Mouse (Mus musculus): ENCODE results near the gene Rsad1. TPM values are rescaled to one million over a fixed set of nuclear protein-coding genes. Genes with fewer than 3 reads are reported as not detected.

Gene Rsad1
- polyA plus RNA-seq (2015; fragmentation: Nextera tagmentation; extraction: Ambion mirVana), result 4.4 and 5.5 TPM in 2 replicates

GRCm38 (mm10) chr11:94548888-94549690 is at the start of gene Rsad1:
Gene Rsad1 (minus strand): TSS chr11:94549255.
- 5% methylated on average over 48 of the region's 49 CpGs for WGBS
- Histone ChIP-seq H3K27me3 (no peaks in the 10 kb centered on the region), H3K9me3 (0 out of 2 replicates have a peak, but pooled peaks cover 5% of the 10 kb centered on the region), H3K4me3 (replicated peaks) (peak within 1 kb of the TSS; percentile 60), H3K27ac (peak within 1 kb of the TSS; percentile 80), H3K4me1 (replicated peaks) (peaks cover 15% of the 10 kb centered on the region), H3K4me2 (replicated peaks) (peak within 1 kb of the TSS; percentile 85), H3K9ac (replicated peaks) (peak within 1 kb of the TSS; percentile 71), H3K36me3 (no peaks in the 10 kb centered on the region)
- peak; percentile 95 for ATAC-seq

GRCm38 (mm10) chr11:94598437-94599120 is 49.5 kb upstream of the Rsad1 start:
- no peak for ATAC-seq
- H3K4me2 ChIP-seq (replicated peaks), result no peak overlapping the region
- whole genome bisulfite sequencing, result 81% methylated on average over 6 of the region's 6 CpGs
- H3K27ac ChIP-seq, result no peak overlapping the region
- no peaks in the 10 kb centered on the region for H3K36me3 ChIP-seq
- H3K9ac ChIP-seq (replicated peaks), result no peak overlapping the region
- H3K4me3 ChIP-seq (replicated peaks), result no peak overlapping the region
- H3K9me3 ChIP-seq, result no peaks in the 10 kb centered on the region
- H3K27me3 ChIP-seq, result peaks cover 6% of the 10 kb centered on the region; the same call in 1 of the 2 replicates
- H3K4me1 ChIP-seq (replicated peaks), result peaks cover 10% of the 10 kb centered on the region

GRCm38 (mm10) chr11:94597319-94597718 is 48.3 kb upstream of the Rsad1 start:
- H3K4me2 ChIP-seq (replicated peaks), result no peak overlapping the region
- no peak for ATAC-seq
- 93% methylated on average over 4 of the region's 4 CpGs for WGBS
- H3K4me3 ChIP-seq (replicated peaks), result no peak overlapping the region
- no peaks in the 10 kb centered on the region for H3K36me3 ChIP-seq
- H3K4me1 ChIP-seq (replicated peaks), result peaks cover 10% of the 10 kb centered on the region
- H3K9ac ChIP-seq (replicated peaks), result no peak overlapping the region
- H3K9me3 ChIP-seq, result no peaks in the 10 kb centered on the region
- no peak overlapping the region for H3K27ac ChIP-seq
- peaks cover 4% of the 10 kb centered on the region; the same call in 1 of the 2 replicates for H3K27me3 ChIP-seq

- no peak overlapping the region for H3K9ac ChIP-seq (replicated peaks)
- no peaks in the 10 kb centered on the region for H3K9me3 ChIP-seq
- ATAC-seq, result no peak
- WGBS, result 71% methylated on average over 7 of the region's 7 CpGs
- no peaks in the 10 kb centered on the region for H3K27me3 ChIP-seq
- no peaks in the 10 kb centered on the region for H3K36me3 ChIP-seq
- H3K4me1 ChIP-seq (replicated peaks), result peaks cover 5% of the 10 kb centered on the region
- H3K27ac ChIP-seq, result no peak overlapping the region
- H3K4me2 ChIP-seq (replicated peaks), result no peak overlapping the region
- H3K4me3 ChIP-seq (replicated peaks), result no peak overlapping the region
Measured at GRCm38 (mm10) chr11:94596311-94596852, 47.3 kb upstream of the Rsad1 start.

GRCm38 (mm10) chr11:94587511-94587910 is 38.5 kb upstream of the Rsad1 start:
- H3K4me3 ChIP-seq (replicated peaks), result no peak overlapping the region
- no peak overlapping the region for H3K9ac ChIP-seq (replicated peaks)
- H3K27ac ChIP-seq, result no peak overlapping the region
- H3K4me1 ChIP-seq (replicated peaks), result 0 out of 2 replicates have a peak, but pooled peaks cover 4% of the 10 kb centered on the region
- H3K27me3 ChIP-seq, result no peaks in the 10 kb centered on the region
- no peaks in the 10 kb centered on the region for H3K9me3 ChIP-seq
- no peak for ATAC-seq
- H3K4me2 ChIP-seq (replicated peaks), result no peak overlapping the region
- 71% methylated on average over 6 of the region's 6 CpGs for WGBS
- H3K36me3 ChIP-seq, result no peaks in the 10 kb centered on the region

GRCm38 (mm10) chr11:94585091-94585490 is 36.0 kb upstream of the Rsad1 start:
- no peaks in the 10 kb centered on the region for H3K27me3 ChIP-seq
- no peaks in the 10 kb centered on the region for H3K9me3 ChIP-seq
- 97% methylated on average over 9 of the region's 9 CpGs for WGBS
- no peak overlapping the region for H3K27ac ChIP-seq
- no peaks in the 10 kb centered on the region for H3K4me1 ChIP-seq (replicated peaks)
- H3K4me3 ChIP-seq (replicated peaks), result no peak overlapping the region
- H3K36me3 ChIP-seq, result no peaks in the 10 kb centered on the region
- no peak overlapping the region for H3K9ac ChIP-seq (replicated peaks)
- no peak overlapping the region for H3K4me2 ChIP-seq (replicated peaks)
- ATAC-seq, result no peak

GRCm38 (mm10) chr11:94580111-94580740 is 31.2 kb upstream of the Rsad1 start:
- no peaks in the 10 kb centered on the region for H3K4me1 ChIP-seq (replicated peaks)
- ATAC-seq, result no peak
- no peaks in the 10 kb centered on the region for H3K9me3 ChIP-seq
- H3K36me3 ChIP-seq, result no peaks in the 10 kb centered on the region
- no peak overlapping the region for H3K27ac ChIP-seq
- no peak overlapping the region for H3K4me2 ChIP-seq (replicated peaks)
- WGBS, result 87% methylated on average over 5 of the region's 5 CpGs
- no peak overlapping the region for H3K9ac ChIP-seq (replicated peaks)
- no peaks in the 10 kb centered on the region for H3K27me3 ChIP-seq
- H3K4me3 ChIP-seq (replicated peaks), result no peak overlapping the region

GRCm38 (mm10) chr11:94576361-94576760 is 27.3 kb upstream of the Rsad1 start:
- H3K9ac ChIP-seq (replicated peaks), result no peak overlapping the region
- H3K9me3 ChIP-seq, result no peaks in the 10 kb centered on the region
- 88% methylated on average over 9 of the region's 9 CpGs for WGBS
- H3K36me3 ChIP-seq, result no peaks in the 10 kb centered on the region
- no peak for ATAC-seq
- no peak overlapping the region for H3K27ac ChIP-seq
- no peaks in the 10 kb centered on the region for H3K27me3 ChIP-seq
- no peak overlapping the region for H3K4me3 ChIP-seq (replicated peaks)
- H3K4me1 ChIP-seq (replicated peaks), result no peaks in the 10 kb centered on the region
- H3K4me2 ChIP-seq (replicated peaks), result no peak overlapping the region

GRCm38 (mm10) chr11:94575036-94575435 is 26.0 kb upstream of the Rsad1 start:
- H3K9ac ChIP-seq (replicated peaks), result no peak overlapping the region
- WGBS, result 80% methylated on average over 2 of the region's 2 CpGs
- no peaks in the 10 kb centered on the region for H3K36me3 ChIP-seq
- no peak for ATAC-seq
- H3K4me3 ChIP-seq (replicated peaks), result no peak overlapping the region
- no peaks in the 10 kb centered on the region for H3K27me3 ChIP-seq
- no peak overlapping the region for H3K4me2 ChIP-seq (replicated peaks)
- H3K27ac ChIP-seq, result no peak overlapping the region
- no peaks in the 10 kb centered on the region for H3K9me3 ChIP-seq
- 0 out of 2 replicates have a peak, but pooled peaks cover 3% of the 10 kb centered on the region for H3K4me1 ChIP-seq (replicated peaks)

- no peak overlapping the region for H3K9ac ChIP-seq (replicated peaks)
- H3K4me2 ChIP-seq (replicated peaks), result no peak overlapping the region
- ATAC-seq, result no peak
- no peaks in the 10 kb centered on the region for H3K27me3 ChIP-seq
- WGBS, result 24% methylated on average over 6 of the region's 7 CpGs
- H3K9me3 ChIP-seq, result no peaks in the 10 kb centered on the region
- 0 out of 2 replicates have a peak, but pooled peaks cover 3% of the 10 kb centered on the region for H3K4me1 ChIP-seq (replicated peaks)
- H3K27ac ChIP-seq, result no peak overlapping the region
- no peaks in the 10 kb centered on the region for H3K36me3 ChIP-seq
- H3K4me3 ChIP-seq (replicated peaks), result no peak overlapping the region
Measured at GRCm38 (mm10) chr11:94574560-94574959, 25.5 kb upstream of the Rsad1 start.

GRCm38 (mm10) chr11:94571850-94572249 is 22.8 kb upstream of the Rsad1 start:
- no peak overlapping the region for H3K9ac ChIP-seq (replicated peaks)
- 0 out of 2 replicates have a peak, but pooled peaks cover 3% of the 10 kb centered on the region for H3K4me1 ChIP-seq (replicated peaks)
- 89% methylated on average over 1 of the region's 1 CpGs for WGBS
- no peak overlapping the region for H3K4me3 ChIP-seq (replicated peaks)
- no peak overlapping the region for H3K4me2 ChIP-seq (replicated peaks)
- no peak for ATAC-seq
- no peak overlapping the region for H3K27ac ChIP-seq
- H3K9me3 ChIP-seq, result no peaks in the 10 kb centered on the region
- no peaks in the 10 kb centered on the region for H3K36me3 ChIP-seq
- no peaks in the 10 kb centered on the region for H3K27me3 ChIP-seq

GRCm38 (mm10) chr11:94570612-94571011 is 21.6 kb upstream of the Rsad1 start:
- ATAC-seq, result no peak
- Histone ChIP-seq H3K9me3 (no peaks in the 10 kb centered on the region), H3K36me3 (no peaks in the 10 kb centered on the region), H3K27ac (no peak overlapping the region), H3K4me1 (replicated peaks) (0 out of 2 replicates have a peak, but pooled peaks cover 3% of the 10 kb centered on the region), H3K9ac (replicated peaks) (no peak overlapping the region), H3K27me3 (peaks cover 10% of the 10 kb centered on the region), H3K4me3 (replicated peaks) (no peak overlapping the region), H3K4me2 (replicated peaks) (no peak overlapping the region)
- WGBS, result 51% methylated on average over 9 of the region's 9 CpGs

Measured in midbrain, embryonic 13.5 days (tissue).